Mouse (Mus musculus) lung, postnatal 4 days (tissue): ENCODE results near the gene Cnnm2.

Experiments used
- DNase-seq, 2 experiments: peaks; one replicate each; pipeline ENCODE4 v3.0.0; 2021

The Cnnm2 gene

GRCm38 (mm10) chr19:46801492-46801891 lies 40.1 kb downstream of the Cnnm2 start:
- DNase-seq, result peak; percentile 46 to 56

GRCm38 (mm10) chr19:46802306-46802705 lies 40.9 kb downstream of the Cnnm2 start:
- DNase-seq, result no peak

GRCm38 (mm10) chr19:46803732-46804131 lies 42.3 kb downstream of the Cnnm2 start:
- DNase-seq, result no peak

GRCm38 (mm10) chr19:46804751-46805150 lies 43.4 kb downstream of the Cnnm2 start:
- peak; percentile 40 to 51 for DNase-seq

- DNase-seq, result no peak
These were observed 44.7 kb downstream of the Cnnm2 start for GRCm38 (mm10) chr19:46805933-46806688.

DNA sequence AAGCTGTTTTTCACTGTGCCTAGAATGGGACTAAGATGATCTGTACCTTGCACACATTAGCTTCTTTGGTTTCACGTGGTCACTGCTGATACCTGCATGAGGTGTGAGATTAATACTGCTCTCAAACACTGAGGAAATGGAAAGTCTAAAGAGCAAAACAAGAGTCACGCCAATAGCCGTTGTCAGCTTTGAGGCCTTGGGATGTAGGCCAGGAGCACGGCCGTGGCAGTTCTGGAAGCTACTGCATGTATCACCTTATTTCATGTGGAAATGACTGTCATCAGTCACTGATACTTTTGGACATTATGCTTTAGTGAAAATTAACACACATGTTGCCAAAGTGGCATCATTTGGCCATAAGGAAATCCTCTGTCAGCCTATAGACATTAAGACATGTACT lies 46.9 kb downstream of the Cnnm2 start:
- no peak for DNase-seq

DNA sequence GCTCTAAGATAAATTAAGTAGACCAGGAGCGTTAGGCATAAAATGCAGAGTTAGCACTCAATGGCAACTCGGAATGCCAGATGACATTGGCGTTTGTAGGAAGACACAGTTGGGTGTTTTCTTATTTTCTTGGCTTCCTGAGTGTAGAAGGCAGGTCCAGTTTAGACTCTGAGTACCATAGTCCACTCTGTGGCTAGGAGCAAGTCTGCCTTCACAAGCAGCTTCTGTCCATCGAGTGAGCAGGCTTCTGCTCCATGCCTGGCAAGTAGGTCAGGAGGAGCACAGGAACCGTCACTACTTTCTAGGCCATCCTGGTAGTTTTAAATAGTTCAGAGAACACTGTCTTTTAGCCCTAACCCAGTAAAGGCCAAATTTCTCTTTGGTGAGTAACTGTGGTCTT lies 47.6 kb downstream of the Cnnm2 start:
- no peak for DNase-seq

DNA sequence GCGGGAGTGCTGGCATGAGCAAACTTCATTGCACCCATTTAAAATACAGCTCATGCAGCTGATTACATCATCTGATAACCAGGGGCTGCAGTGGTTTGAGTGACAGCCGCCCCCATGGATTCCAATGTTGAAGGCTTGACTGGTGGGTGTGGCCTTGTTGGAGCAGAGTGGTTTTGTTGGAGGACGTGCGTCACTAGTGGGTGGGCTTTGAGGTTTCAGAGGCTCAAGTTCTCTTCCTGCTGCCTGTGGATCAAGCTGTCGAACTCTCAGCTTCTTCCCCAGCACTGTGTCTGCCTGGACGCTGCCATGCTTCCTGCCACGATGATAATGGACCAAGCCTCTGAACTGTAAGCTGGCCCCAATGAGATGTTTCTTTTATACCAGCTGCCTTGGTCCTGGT lies 57.9 kb downstream of the Cnnm2 start:
- peak in 1 of 2 experiments; percentile 27 for DNase-seq

- DNase-seq, result no peak
These were observed 61.1 kb downstream of the Cnnm2 start for GRCm38 (mm10) chr19:46822491-46822890.

GRCm38 (mm10) chr19:46823759-46824158 lies 62.4 kb downstream of the Cnnm2 start:
- no peak for DNase-seq

GRCm38 (mm10) chr19:46824867-46825266 lies 63.5 kb downstream of the Cnnm2 start:
- no peak for DNase-seq

DNA sequence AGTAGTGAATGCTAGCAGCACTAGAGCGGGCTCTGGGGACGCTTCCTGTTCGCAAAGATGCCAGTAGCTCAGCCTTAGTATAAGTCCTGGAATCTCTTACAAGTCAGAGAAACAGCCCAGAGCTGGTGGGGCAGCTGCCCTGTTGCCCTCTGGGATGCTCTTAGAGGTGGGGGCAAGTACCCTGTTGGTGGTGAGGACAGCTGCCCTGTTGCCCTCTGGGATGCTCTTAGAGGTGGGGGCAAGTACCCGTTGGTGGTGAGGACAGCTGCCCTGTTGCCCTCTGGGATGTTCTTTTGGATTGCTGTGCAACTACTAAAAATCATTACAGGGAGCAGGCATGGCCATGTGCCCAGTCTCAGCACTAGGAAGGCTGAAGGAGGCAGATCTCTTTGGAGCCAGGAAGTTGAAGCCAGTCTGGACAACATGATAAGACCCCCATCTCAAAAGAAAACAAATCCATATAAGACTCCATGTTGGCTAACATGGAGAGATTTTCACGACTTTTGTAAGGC lies 66.3 kb downstream of the Cnnm2 start:
- DNase-seq, result no peak

DNA sequence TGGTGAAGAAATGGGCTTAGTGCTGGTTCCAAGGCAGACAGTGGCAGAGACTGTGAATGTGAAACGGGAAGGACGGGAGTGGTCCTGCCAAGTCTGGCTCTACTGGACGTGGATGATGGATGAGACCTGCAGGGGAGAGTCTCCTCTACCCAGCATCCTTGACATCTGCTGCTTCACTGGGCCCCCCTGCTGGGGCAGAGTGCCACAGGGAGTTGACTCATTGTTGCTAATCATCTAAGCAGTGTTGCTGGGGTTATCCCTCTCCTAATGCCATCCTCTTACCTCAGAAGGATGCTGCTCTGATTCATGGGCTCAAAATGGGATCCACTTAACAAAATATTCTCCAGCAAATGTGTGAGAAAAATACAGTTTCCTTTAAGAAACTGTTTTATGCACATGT lies 67.6 kb downstream of the Cnnm2 start:
- DNase-seq, result no peak

GRCm38 (mm10) chr19:46831381-46831780 lies 70.0 kb downstream of the Cnnm2 start:
- no peak for DNase-seq

- no peak for DNase-seq
These were observed 72.9 kb downstream of the Cnnm2 start for GRCm38 (mm10) chr19:46834301-46834700.

GRCm38 (mm10) chr19:46835339-46835738 lies 73.9 kb downstream of the Cnnm2 start:
- no peak for DNase-seq

GRCm38 (mm10) chr19:46836085-46836484 lies 74.7 kb downstream of the Cnnm2 start:
- no peak for DNase-seq

DNA sequence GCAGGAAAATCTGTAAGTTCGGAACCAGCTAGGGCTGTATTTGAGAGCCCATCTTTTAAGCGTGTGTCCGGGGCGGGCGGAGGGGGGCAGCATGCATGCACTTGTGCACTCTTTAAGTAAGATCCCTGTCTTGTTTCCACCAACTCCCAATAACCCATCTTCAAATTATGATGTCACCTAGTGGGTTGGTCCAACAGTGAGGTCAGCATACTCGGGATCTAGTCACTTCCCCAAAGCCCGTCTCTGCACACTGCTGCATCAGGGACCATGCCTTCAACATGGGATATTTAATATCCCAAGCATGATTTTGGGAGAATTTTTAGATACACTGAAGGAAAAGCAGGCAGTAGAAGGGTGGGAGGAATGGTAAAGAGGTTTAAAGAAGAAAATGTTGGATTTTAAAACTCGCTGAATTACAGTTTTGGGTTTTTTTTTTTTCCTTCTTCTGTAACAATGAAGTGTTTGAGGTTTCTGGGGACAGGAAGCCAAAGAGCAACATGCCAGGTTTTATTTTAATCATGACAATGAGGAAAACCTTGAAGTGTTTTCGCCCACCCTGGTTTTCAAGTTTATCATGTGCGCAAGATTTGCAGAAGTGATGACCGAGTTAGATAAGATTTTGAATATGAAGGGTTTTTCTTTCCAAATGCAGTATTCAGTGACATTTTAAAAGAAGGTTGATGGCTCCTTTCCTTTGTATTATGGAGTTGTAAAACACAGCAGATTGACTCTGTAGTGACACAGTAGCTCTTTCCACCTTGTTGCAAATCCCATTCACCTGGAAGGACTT lies 76.1 kb downstream of the Cnnm2 start:
- no peak for DNase-seq

GRCm38 (mm10) chr19:46841016-46841415 lies 79.6 kb downstream of the Cnnm2 start:
- no peak for DNase-seq

- DNase-seq, result no peak
These were observed 81.6 kb downstream of the Cnnm2 start for GRCm38 (mm10) chr19:46843030-46843429.

DNA sequence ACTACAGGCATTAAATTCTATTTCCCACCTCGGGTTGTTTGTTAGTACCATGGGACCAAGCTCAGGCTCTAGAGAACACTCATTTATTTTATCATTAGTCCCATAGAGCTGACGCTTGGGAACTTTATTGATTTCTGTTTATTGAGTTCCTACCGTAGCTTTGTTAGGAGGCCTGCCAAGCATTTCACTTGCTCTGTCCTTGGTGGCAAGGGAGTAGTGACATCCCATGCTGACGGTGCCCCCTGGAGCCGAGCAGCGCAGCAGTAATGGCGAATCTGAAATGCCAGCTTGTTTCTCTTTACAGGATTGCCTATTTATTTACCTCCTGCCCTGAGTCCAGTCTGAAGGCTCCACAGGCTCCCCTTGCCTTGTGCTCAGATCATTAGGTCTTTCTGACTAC lies 84.7 kb downstream of the Cnnm2 start:
- DNase-seq, result peak in 1 of 2 experiments; percentile 13

DNA sequence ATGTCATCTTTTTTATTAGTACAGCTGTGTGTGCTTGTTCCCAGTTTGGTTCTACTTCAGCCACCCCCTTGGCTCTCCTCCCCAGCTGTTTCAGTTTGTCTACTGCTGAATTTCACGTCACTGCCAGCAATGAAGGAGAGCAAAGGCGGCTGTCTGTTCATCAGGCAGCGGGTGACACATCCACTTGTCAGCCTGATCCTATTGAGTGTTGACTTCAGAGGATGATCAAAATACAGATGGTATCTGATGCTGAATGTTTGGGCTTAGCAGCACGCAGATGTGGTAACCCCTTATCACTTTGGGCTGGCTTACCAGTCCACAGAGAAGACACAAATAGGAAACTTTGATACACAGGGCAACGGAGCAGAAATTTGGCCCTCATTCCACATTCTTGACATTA lies 85.1 kb downstream of the Cnnm2 start:
- peak in 1 of 2 experiments; percentile 18 for DNase-seq

GRCm38 (mm10) chr19:46848381-46849268 lies 87.2 kb downstream of the Cnnm2 start:
- no peak for DNase-seq
